Mouse (Mus musculus): ENCODE measurements around the gene Nobox. TPM values are rescaled to one million over a fixed set of nuclear protein-coding genes. Genes with fewer than 3 reads are reported as not detected.

Nobox gene
- 0.05 TPM in 1 of 2 replicates, not detected in the other for polyA plus RNA-seq (2012; rRNA removed)

GRCm38 (mm10) chr6:43309454-43309853, at the start of gene Nobox:
Nobox (minus strand) TSS chr6:43309554.

GRCm38 (mm10) chr6:43265363-43266041, 43.9 kb downstream of the Nobox start, which contains the start of gene Arhgef5:
Arhgef5 (plus strand) TSS chr6:43265582.

Other genes with a start within 250 kb of the Nobox start
- gene Olfr441, start 203.2 kb downstream of the Nobox start, polyA plus RNA-seq (2012; rRNA removed): not detected in 2 replicates
- not detected in 2 replicates for gene Olfr237-ps1, start 163.0 kb downstream of the Nobox start, polyA plus RNA-seq (2012; rRNA removed)
- gene Olfr437, start 146.3 kb downstream of the Nobox start, polyA plus RNA-seq (2012; rRNA removed): not detected in 2 replicates
- gene Olfr13, start 137.4 kb downstream of the Nobox start, polyA plus RNA-seq (2012; rRNA removed): not detected in 2 replicates
- gene Olfr435, start 112.4 kb downstream of the Nobox start, polyA plus RNA-seq (2012; rRNA removed): not detected in 2 replicates
- gene Olfr434, start 96.5 kb downstream of the Nobox start, polyA plus RNA-seq (2012; rRNA removed): not detected in 2 replicates
- not detected in 2 replicates for gene Olfr47, start 78.0 kb downstream of the Nobox start, polyA plus RNA-seq (2012; rRNA removed)
- gene Arhgef5, start 44.0 kb downstream of the Nobox start, polyA plus RNA-seq (2012; rRNA removed): 2.4 and 2.5 TPM in 2 replicates

All from liver, embryonic 14 days (tissue).